Mouse (Mus musculus) embryo, embryonic 11 days (tissue): ENCODE measurements around the gene Camk1g.

Experiments
- DNase-seq: peaks from one replicate; pipeline ENCODE4 v3.0.0-alpha.2; 2015

The Camk1g gene

GRCm38 (mm10) chr1:193370096-193370495 is at the start of gene Camk1g:
Gene Camk1g, minus strand, starts transcription at chr1:193370298.
- DNase-seq: peak; percentile 78

GRCm38 (mm10) chr1:193419168-193419567 is 49.1 kb upstream of the Camk1g start:
- peak; percentile 65 for DNase-seq

- no peak for DNase-seq
These were observed 48.6 kb upstream of the Camk1g start for GRCm38 (mm10) chr1:193418656-193419055.

GRCm38 (mm10) chr1:193414067-193414466 is 44.0 kb upstream of the Camk1g start:
- DNase-seq: no peak

- DNase-seq: no peak
These were observed 43.4 kb upstream of the Camk1g start for GRCm38 (mm10) chr1:193413368-193414000.

GRCm38 (mm10) chr1:193407487-193407886 is 37.4 kb upstream of the Camk1g start:
- DNase-seq: no peak

- no peak for DNase-seq
These were observed 36.1 kb upstream of the Camk1g start for GRCm38 (mm10) chr1:193406059-193406642.

- no peak for DNase-seq
These were observed 31.6 kb upstream of the Camk1g start for GRCm38 (mm10) chr1:193401695-193402094.

GRCm38 (mm10) chr1:193400348-193400747 is 30.2 kb upstream of the Camk1g start:
- DNase-seq: no peak

GRCm38 (mm10) chr1:193398728-193399437 is 28.8 kb upstream of the Camk1g start:
- peak; percentile 36 for DNase-seq

GRCm38 (mm10) chr1:193397109-193397508 is 27.0 kb upstream of the Camk1g start:
- DNase-seq: no peak

- DNase-seq: no peak
These were observed 22.2 kb upstream of the Camk1g start for GRCm38 (mm10) chr1:193392266-193392665.

GRCm38 (mm10) chr1:193390004-193390403 is 19.9 kb upstream of the Camk1g start:
- no peak for DNase-seq

GRCm38 (mm10) chr1:193389505-193389904 is 19.4 kb upstream of the Camk1g start:
- no peak for DNase-seq

GRCm38 (mm10) chr1:193387241-193387640 is 17.1 kb upstream of the Camk1g start:
- no peak for DNase-seq

- DNase-seq: peak; percentile 91
These were observed 16.0 kb upstream of the Camk1g start for GRCm38 (mm10) chr1:193386136-193386535.

GRCm38 (mm10) chr1:193382841-193383462 is 12.9 kb upstream of the Camk1g start:
- DNase-seq: peak; percentile 85

GRCm38 (mm10) chr1:193382435-193382834 is 12.3 kb upstream of the Camk1g start:
- DNase-seq: peak; percentile 89

- peak; percentile 56 for DNase-seq
These were observed 11.7 kb upstream of the Camk1g start for GRCm38 (mm10) chr1:193381597-193382404.

- no peak for DNase-seq
These were observed 10.8 kb upstream of the Camk1g start for GRCm38 (mm10) chr1:193380877-193381276.

GRCm38 (mm10) chr1:193379634-193380033 is 9.5 kb upstream of the Camk1g start:
- DNase-seq: no peak

- peak; percentile 82 for DNase-seq
These were observed 6.5 kb upstream of the Camk1g start for GRCm38 (mm10) chr1:193376478-193377134.
